Mouse (Mus musculus): Measurements from ENCODE around the gene Bin2. TPM values are rescaled to one million over a fixed set of nuclear protein-coding genes. Genes with fewer than 3 reads are reported as not detected.

The Bin2 gene
- polyA plus RNA-seq, 1 experiment = 114 TPM

- Histone ChIP-seq H3K36me3 (ENCODE audit: control insufficient read depth, insufficient read depth, low read length) (peaks cover 85% of the 10 kb centered on the region), H3K4me3 (ENCODE audit: control insufficient read depth, insufficient read depth, low read length) (no peak overlapping the region), H3K4me1 (replicated peaks; ENCODE audit: control insufficient read depth, insufficient read depth, low read length) (no peaks in the 10 kb centered on the region), H3K27ac (ENCODE audit: control insufficient read depth, insufficient read depth, low read length) (no peak overlapping the region), H3K27me3 (ENCODE audit: control insufficient read depth, insufficient read depth, low read length) (no peaks in the 10 kb centered on the region)
- DNase-seq = no peak
- WGBS = 95% methylated on average over 1 of the region's 1 CpGs
- TF ChIP-seq POLR2A (IDR thresholded peaks at IDR 0.05; ENCODE audit: control insufficient read depth, extremely low read depth, insufficient read depth, low read length, poor library complexity) = no peak
- no peak for TF ChIP-seq CTCF (IDR thresholded peaks at IDR 0.05; ENCODE audit: borderline replicate concordance, control insufficient read depth, extremely low read depth, insufficient read depth, low read length, poor library complexity)
Measured at GRCm38 (mm10) chr15:100654271-100654670, 15.1 kb downstream of the Bin2 start.

DNA sequence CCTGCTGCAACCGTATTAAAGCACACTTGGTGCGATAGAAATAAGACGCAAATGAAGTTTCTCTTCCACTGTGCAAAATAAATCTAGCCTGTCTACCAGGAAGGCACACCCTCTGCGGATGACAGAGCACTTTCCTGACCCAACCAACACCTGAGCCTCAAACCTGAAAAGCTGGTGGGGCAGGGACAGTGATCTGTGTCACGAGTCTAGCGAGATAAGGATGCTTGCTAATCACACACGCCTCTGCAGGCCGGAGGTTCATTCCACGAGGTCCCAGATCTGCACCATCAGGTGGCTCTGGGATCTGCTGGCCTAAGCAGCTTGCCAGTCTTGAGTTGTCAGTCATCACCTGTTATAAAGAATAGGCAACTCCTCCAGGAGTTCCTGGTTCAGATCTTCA is 17.7 kb downstream of the Bin2 start:
- Histone ChIP-seq H3K27me3 (ENCODE audit: control insufficient read depth, insufficient read depth, low read length) (no peaks in the 10 kb centered on the region), H3K27ac (ENCODE audit: control insufficient read depth, insufficient read depth, low read length) (no peak overlapping the region), H3K4me3 (ENCODE audit: control insufficient read depth, insufficient read depth, low read length) (no peak overlapping the region), H3K36me3 (ENCODE audit: control insufficient read depth, insufficient read depth, low read length) (peaks cover 70% of the 10 kb centered on the region), H3K4me1 (replicated peaks; ENCODE audit: control insufficient read depth, insufficient read depth, low read length) (no peaks in the 10 kb centered on the region)
- WGBS = 93% methylated on average over 9 of the region's 9 CpGs
- no peak for DNase-seq
- TF ChIP-seq POLR2A (IDR thresholded peaks at IDR 0.05; ENCODE audit: control insufficient read depth, extremely low read depth, insufficient read depth, low read length, poor library complexity) (no peak), CTCF (IDR thresholded peaks at IDR 0.05; ENCODE audit: borderline replicate concordance, control insufficient read depth, extremely low read depth, insufficient read depth, low read length, poor library complexity) (no peak)

GRCm38 (mm10) chr15:100650111-100650510 is 19.2 kb downstream of the Bin2 start:
- peaks cover 69% of the 10 kb centered on the region for H3K36me3 ChIP-seq (ENCODE audit: control insufficient read depth, insufficient read depth, low read length)
- H3K27me3 ChIP-seq (ENCODE audit: control insufficient read depth, insufficient read depth, low read length) = no peaks in the 10 kb centered on the region
- H3K4me3 ChIP-seq (ENCODE audit: control insufficient read depth, insufficient read depth, low read length) = no peak overlapping the region
- TF ChIP-seq POLR2A (IDR thresholded peaks at IDR 0.05; ENCODE audit: control insufficient read depth, extremely low read depth, insufficient read depth, low read length, poor library complexity) = no peak
- no peak for TF ChIP-seq CTCF (IDR thresholded peaks at IDR 0.05; ENCODE audit: borderline replicate concordance, control insufficient read depth, extremely low read depth, insufficient read depth, low read length, poor library complexity)
- H3K27ac ChIP-seq (ENCODE audit: control insufficient read depth, insufficient read depth, low read length) = no peak overlapping the region
- DNase-seq = no peak
- no peaks in the 10 kb centered on the region for H3K4me1 ChIP-seq (replicated peaks; ENCODE audit: control insufficient read depth, insufficient read depth, low read length)
- 98% methylated on average over 10 of the region's 10 CpGs for WGBS

DNA sequence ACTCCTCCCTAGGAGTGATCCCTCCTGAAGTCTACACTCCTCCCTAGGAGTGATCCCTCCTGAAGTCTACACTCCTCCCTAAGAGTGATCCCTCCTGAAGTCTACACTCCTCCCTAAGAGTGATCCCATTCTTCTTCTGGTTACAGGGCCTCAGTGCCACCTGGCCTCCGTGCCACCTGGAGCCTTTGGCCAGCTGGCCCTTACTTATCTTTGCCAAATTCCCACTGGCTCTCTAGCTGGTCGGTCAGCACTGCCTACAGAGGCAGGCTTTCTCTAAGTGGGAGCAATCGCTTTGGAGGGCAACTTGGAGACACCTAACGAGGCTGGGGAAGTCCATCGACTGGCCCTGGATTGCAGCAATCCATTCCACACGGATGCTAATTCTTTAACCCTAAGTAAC is 23.2 kb downstream of the Bin2 start:
- Histone ChIP-seq H3K36me3 (ENCODE audit: control insufficient read depth, insufficient read depth, low read length) (peaks cover 76% of the 10 kb centered on the region), H3K4me3 (ENCODE audit: control insufficient read depth, insufficient read depth, low read length) (no peak overlapping the region), H3K4me1 (replicated peaks; ENCODE audit: control insufficient read depth, insufficient read depth, low read length) (no peaks in the 10 kb centered on the region), H3K27me3 (ENCODE audit: control insufficient read depth, insufficient read depth, low read length) (no peaks in the 10 kb centered on the region), H3K27ac (ENCODE audit: control insufficient read depth, insufficient read depth, low read length) (no peak overlapping the region)
- no peak for DNase-seq
- TF ChIP-seq POLR2A (IDR thresholded peaks at IDR 0.05; ENCODE audit: control insufficient read depth, extremely low read depth, insufficient read depth, low read length, poor library complexity) (no peak), CTCF (IDR thresholded peaks at IDR 0.05; ENCODE audit: borderline replicate concordance, control insufficient read depth, extremely low read depth, insufficient read depth, low read length, poor library complexity) (no peak)
- 95% methylated on average over 6 of the region's 6 CpGs for WGBS

GRCm38 (mm10) chr15:100642451-100642850 is 26.9 kb downstream of the Bin2 start:
- TF ChIP-seq POLR2A (IDR thresholded peaks at IDR 0.05; ENCODE audit: control insufficient read depth, extremely low read depth, insufficient read depth, low read length, poor library complexity) (no peak), CTCF (IDR thresholded peaks at IDR 0.05; ENCODE audit: borderline replicate concordance, control insufficient read depth, extremely low read depth, insufficient read depth, low read length, poor library complexity) (no peak)
- 94% methylated on average over 7 of the region's 7 CpGs for WGBS

DNA sequence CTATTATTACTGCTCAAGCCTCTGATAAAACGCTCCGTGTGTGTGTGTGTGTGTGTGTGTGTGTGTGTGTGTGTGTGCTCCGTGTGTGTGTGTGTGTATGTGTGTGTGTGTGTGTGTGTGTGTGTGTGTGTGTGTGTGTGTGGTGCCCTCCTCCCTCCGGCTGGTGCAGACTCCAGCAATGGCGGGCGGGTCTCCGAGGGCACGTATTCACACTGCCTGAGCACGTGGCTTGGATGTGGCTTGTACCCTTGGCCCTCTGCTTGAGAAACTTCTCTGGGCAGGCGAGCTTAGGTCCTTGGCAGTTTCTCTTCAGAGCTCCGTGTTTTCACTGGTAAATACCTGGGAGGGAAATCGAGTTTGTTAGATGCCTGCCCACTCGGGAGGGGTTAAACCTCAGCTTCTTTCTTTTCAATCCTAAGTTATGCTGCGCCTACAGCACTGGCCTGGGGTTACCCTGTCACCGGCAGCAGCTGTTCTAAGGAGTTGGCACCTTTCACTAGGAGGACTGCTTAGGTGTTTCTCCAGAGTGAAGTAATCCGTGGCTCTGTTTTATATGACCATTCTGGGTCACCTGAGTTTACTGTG is 28.0 kb downstream of the Bin2 start:
- DNase-seq = no peak
- Histone ChIP-seq H3K4me1 (replicated peaks; ENCODE audit: control insufficient read depth, insufficient read depth, low read length) (peaks cover 8% of the 10 kb centered on the region), H3K36me3 (ENCODE audit: control insufficient read depth, insufficient read depth, low read length) (peaks cover 55% of the 10 kb centered on the region), H3K4me3 (ENCODE audit: control insufficient read depth, insufficient read depth, low read length) (no peak overlapping the region), H3K27ac (ENCODE audit: control insufficient read depth, insufficient read depth, low read length) (no peak overlapping the region), H3K27me3 (ENCODE audit: control insufficient read depth, insufficient read depth, low read length) (peaks cover 8% of the 10 kb centered on the region)
- no peak for TF ChIP-seq CTCF (IDR thresholded peaks at IDR 0.05; ENCODE audit: borderline replicate concordance, control insufficient read depth, extremely low read depth, insufficient read depth, low read length, poor library complexity)
- TF ChIP-seq POLR2A (IDR thresholded peaks at IDR 0.05; ENCODE audit: control insufficient read depth, extremely low read depth, insufficient read depth, low read length, poor library complexity) = no peak
- WGBS = 90% methylated on average over 14 of the region's 16 CpGs

More at GRCm38 (mm10) chr15:100642451-100642850, 26.9 kb downstream of the Bin2 start:
- H3K27ac ChIP-seq (ENCODE audit: control insufficient read depth, insufficient read depth, low read length) = no peak overlapping the region
- no peaks in the 10 kb centered on the region for H3K27me3 ChIP-seq (ENCODE audit: control insufficient read depth, insufficient read depth, low read length)
- H3K36me3 ChIP-seq (ENCODE audit: control insufficient read depth, insufficient read depth, low read length) = peaks cover 61% of the 10 kb centered on the region
- no peak overlapping the region for H3K4me3 ChIP-seq (ENCODE audit: control insufficient read depth, insufficient read depth, low read length)
- no peak for DNase-seq
- no peaks in the 10 kb centered on the region for H3K4me1 ChIP-seq (replicated peaks; ENCODE audit: control insufficient read depth, insufficient read depth, low read length)

Measured in thymus, adult 2 months (tissue).